Mouse (Mus musculus): Measurements from ENCODE around the gene Serp1.
"Not testable (repeated sequence)": the region's sequence is repeated elsewhere in the genome, so short reads cannot be mapped to it uniquely, and the experiment has no call there.

Gene Serp1

GRCm38 (mm10) chr3:58508020-58508750 is 17.5 kb downstream of the Serp1 start:
- DNase-seq (ENCODE audit: low spot score in 2 of 2), result peak; percentile 47 to 69

- DNase-seq (ENCODE audit: low spot score in 2 of 2), result no peak
Observed at GRCm38 (mm10) chr3:58504676-58505075, 21.0 kb downstream of the Serp1 start.

- no peak for DNase-seq (ENCODE audit: low spot score in 2 of 2)
Observed at GRCm38 (mm10) chr3:58503720-58504333, 21.9 kb downstream of the Serp1 start.

GRCm38 (mm10) chr3:58501961-58502360 is 23.7 kb downstream of the Serp1 start:
- DNase-seq (ENCODE audit: low spot score in 2 of 2), result peak; percentile 69 to 71

- no peak for DNase-seq (ENCODE audit: low spot score in 2 of 2)
Observed at GRCm38 (mm10) chr3:58493621-58494020, 32.1 kb downstream of the Serp1 start.

- DNase-seq (ENCODE audit: low spot score in 2 of 2), result peak; percentile 37 to 41
Observed at GRCm38 (mm10) chr3:58490787-58491186, 34.9 kb downstream of the Serp1 start.

GRCm38 (mm10) chr3:58487999-58488775 is 37.5 kb downstream of the Serp1 start:
- DNase-seq (ENCODE audit: low spot score in 2 of 2), result no peak

- DNase-seq (ENCODE audit: low spot score in 2 of 2), result no peak
Observed at GRCm38 (mm10) chr3:58487121-58487520, 38.6 kb downstream of the Serp1 start.

GRCm38 (mm10) chr3:58485883-58486282 is 39.8 kb downstream of the Serp1 start:
- peak in 1 of 2 experiments; percentile 17 for DNase-seq (ENCODE audit: low spot score in 2 of 2)

GRCm38 (mm10) chr3:58478755-58479455 is 46.8 kb downstream of the Serp1 start:
- DNase-seq (ENCODE audit: low spot score in 2 of 2), result no peak

GRCm38 (mm10) chr3:58475298-58475697 is 50.4 kb downstream of the Serp1 start:
- not testable (repeated sequence) for DNase-seq (ENCODE audit: low spot score in 2 of 2)
